Mouse (Mus musculus) regulatory T cell (primary cell): ENCODE results near the gene Sfrp4.

Experiments
- in situ Hi-C: fragments of 300-600 bp; cut with MboI, MseI; formaldehyde crosslinking; loops from one replicate; pipeline ENCODE4 v1.15.1; 2025; ENCODE audit warnings: high pct_unique_total_duplicates

Sfrp4 gene

GRCm38 (mm10) chr13:19630768-19631709 lies 8.1 kb downstream of the Sfrp4 start:
- in situ Hi-C loops: no loop called here

GRCm38 (mm10) chr13:19636131-19636530 lies 13.2 kb downstream of the Sfrp4 start:
- in situ Hi-C loops: no loop called here

- in situ Hi-C loops: loop anchor here (10.0 kb wide), 1 partner anchor 356 kb away; no protein-coding TSS in a partner anchor
These were observed 17.4 kb downstream of the Sfrp4 start for GRCm38 (mm10) chr13:19640203-19640851.

GRCm38 (mm10) chr13:19643519-19643918 lies 20.6 kb downstream of the Sfrp4 start:
- in situ Hi-C loops: loop anchor here (10.0 kb wide), 1 partner anchor 359 kb away; no protein-coding TSS in a partner anchor

GRCm38 (mm10) chr13:19644225-19644624 lies 21.3 kb downstream of the Sfrp4 start:
- in situ Hi-C loops: loop anchor here (10.0 kb wide), 1 partner anchor 359 kb away; no protein-coding TSS in a partner anchor

- in situ Hi-C loops: loop anchor here (10.0 kb wide), 1 partner anchor 365 kb away; no protein-coding TSS in a partner anchor
These were observed 26.9 kb downstream of the Sfrp4 start for GRCm38 (mm10) chr13:19649824-19650223.

- in situ Hi-C loops: no loop called here
These were observed 29.5 kb downstream of the Sfrp4 start for GRCm38 (mm10) chr13:19652405-19652804.

GRCm38 (mm10) chr13:19668355-19669140 lies 45.6 kb downstream of the Sfrp4 start:
- in situ Hi-C loops: no loop called here

GRCm38 (mm10) chr13:19674025-19674424 lies 51.1 kb downstream of the Sfrp4 start:
- in situ Hi-C loops: no loop called here

GRCm38 (mm10) chr13:19674601-19675000 lies 51.7 kb downstream of the Sfrp4 start:
- in situ Hi-C loops: no loop called here
